Mouse (Mus musculus) forebrain, embryonic 14.5 days (tissue): Measurements from ENCODE around the gene Hbb-bt. TPM values are rescaled to one million over a fixed set of nuclear protein-coding genes. Genes with fewer than 3 reads are reported as not detected.
"Not testable (repeated sequence)": the region's sequence is repeated elsewhere in the genome, so short reads cannot be mapped to it uniquely, and the experiment has no call there.

Experiments
- ATAC-seq: fragments of 200-750 bp; cut with Nextera tagmentation; 2 replicates; pipeline ENCODE4 v1.8.0; 2017; ENCODE audit warnings: mild to moderate bottlenecking, moderate library complexity
- DNase-seq: peaks from one replicate; pipeline ENCODE4 v3.0.0-alpha.2; 2015; ENCODE audit warnings: low spot score
- H3K27ac ChIP-seq: fragments of 300-500 bp; sonication (generic); 2 replicates; pipeline ENCODE4 v1.5.1; 2014; ENCODE audit warnings: low read depth, mild to moderate bottlenecking, control low read depth, low read length, moderate library complexity
- H3K27me3 ChIP-seq: fragments of 300-500 bp; sonication (generic); replicated peaks from 2 replicates; pipeline ENCODE4 v1.6.1; 2014; ENCODE audit warnings: low read length, control low read depth, mixed read lengths; ENCODE audit not compliant: control insufficient read depth, insufficient read depth
- H3K36me3 ChIP-seq: fragments of 300-500 bp; sonication (generic); 2 replicates; pipeline ENCODE4 v1.6.1; 2014; ENCODE audit warnings: low read length, control low read depth; ENCODE audit not compliant: control insufficient read depth, insufficient read depth
- H3K4me1 ChIP-seq: fragments of 300-500 bp; sonication (generic); 2 replicates; pipeline ENCODE4 v1.6.1; 2014; ENCODE audit warnings: antibody characterized with exemption, low read length, control low read depth; ENCODE audit not compliant: control insufficient read depth, insufficient read depth
- H3K4me2 ChIP-seq: fragments of 300-500 bp; sonication (generic); 2 replicates; pipeline ENCODE4 v1.6.1; 2014; ENCODE audit warnings: mild to moderate bottlenecking, control low read depth, low read length
- H3K4me3 ChIP-seq: fragments of 300-500 bp; sonication (generic); 2 replicates; pipeline ENCODE4 v1.5.1; 2014; ENCODE audit warnings: low read depth, low read length, control low read depth
- H3K9ac ChIP-seq: fragments of 300-500 bp; sonication (generic); 2 replicates; pipeline ENCODE4 v1.6.1; 2014; ENCODE audit warnings: mild to moderate bottlenecking, low read length, control low read depth, moderate library complexity
- H3K9me3 ChIP-seq: fragments of 300-500 bp; sonication (generic); replicated peaks from 2 replicates; pipeline ENCODE4 v1.6.1; 2016; ENCODE audit warnings: low read length, control low read depth, mixed read lengths; ENCODE audit not compliant: control insufficient read depth
- WGBS: fragments of 180-500 bp; shearing (Covaris S2); extraction: QIAGEN DNeasy Blood & Tissue Kit; methylation state at CpG from one replicate; pipeline ENCODE4 v1.1.7; 2014; 5-methylcytosine and 5-hydroxymethylcytosine counted together
- polyA plus RNA-seq: library from polyadenylated mRNA; unstranded; fragments of >200 nt; fragmentation: Nextera tagmentation; extraction: Ambion mirVana; gene quantifications from 2 replicates; pipeline ENCODE4 v1.2.1, GENCODE M21; 2014

Hbb-bt gene
- polyA plus RNA-seq, 1 experiment from 2014 or later = 1,580 TPM

GRCm38 (mm10) chr7:103777652-103778051, 36.1 kb downstream of the Hbb-bt start:
- not testable (repeated sequence) for H3K9me3 ChIP-seq, H3K27ac ChIP-seq, H3K9ac ChIP-seq, DNase-seq, H3K27me3 ChIP-seq, H3K4me1 ChIP-seq, H3K4me2 ChIP-seq, H3K4me3 ChIP-seq, H3K36me3 ChIP-seq, ATAC-seq
- 88% methylated on average over 3 of the region's 4 CpGs for WGBS

- H3K4me2 ChIP-seq = no peak within 1 kb of the TSS
- H3K4me3 ChIP-seq = no peak within 1 kb of the TSS
- no peaks in the 10 kb centered on the region for H3K36me3 ChIP-seq
- H3K9me3 ChIP-seq = no peaks in the 10 kb centered on the region
- H3K27ac ChIP-seq = no peak within 1 kb of the TSS
- WGBS = 78% methylated on average over 2 of the region's 2 CpGs
- no peaks in the 10 kb centered on the region for H3K4me1 ChIP-seq
- H3K27me3 ChIP-seq = no peaks in the 10 kb centered on the region
- no peak for DNase-seq
- ATAC-seq = no peak
- H3K9ac ChIP-seq = no peak within 1 kb of the TSS
Measured at GRCm38 (mm10) chr7:103771494-103771893, 42.3 kb downstream of the Hbb-bt start, which contains the start of gene Olfr69. Gene Olfr69 (minus strand): TSS chr7:103771594.

- not testable (repeated sequence) for H3K9ac ChIP-seq, H3K9me3 ChIP-seq, DNase-seq, H3K4me2 ChIP-seq, ATAC-seq, H3K27ac ChIP-seq, H3K4me3 ChIP-seq, H3K36me3 ChIP-seq, H3K27me3 ChIP-seq, H3K4me1 ChIP-seq
- 97% methylated on average over 6 of the region's 6 CpGs for WGBS
Measured at GRCm38 (mm10) chr7:103767687-103768086, 46.1 kb downstream of the Hbb-bt start.

Other genes starting within 250 kb of the Hbb-bt start
- gene Olfr616, start 244.9 kb downstream of the Hbb-bt start, polyA plus RNA-seq = not detected in 2 replicates
- not detected in 2 replicates for gene Olfr617, start 240.9 kb downstream of the Hbb-bt start, polyA plus RNA-seq
- not detected in 2 replicates for gene Olfr618, start 223.9 kb downstream of the Hbb-bt start, polyA plus RNA-seq
- gene Olfr619, start 213.4 kb downstream of the Hbb-bt start, polyA plus RNA-seq = not detected in 2 replicates
- gene Olfr620, start 201.5 kb downstream of the Hbb-bt start, polyA plus RNA-seq = not detected in 2 replicates
- not detected in 2 replicates for gene Olfr622, start 171.3 kb downstream of the Hbb-bt start, polyA plus RNA-seq
- gene Olfr623, start 150.3 kb downstream of the Hbb-bt start, polyA plus RNA-seq = not detected in 2 replicates
- not detected in 2 replicates for gene Olfr624, start 142.8 kb downstream of the Hbb-bt start, polyA plus RNA-seq
- not detected in 2 replicates for gene Olfr625-ps1, start 131.3 kb downstream of the Hbb-bt start, polyA plus RNA-seq
- not detected in 2 replicates for gene Olfr243, start 99.3 kb downstream of the Hbb-bt start, polyA plus RNA-seq
- gene Olfr628, start 83.6 kb downstream of the Hbb-bt start, polyA plus RNA-seq = not detected in 2 replicates
- not detected in 2 replicates for gene Olfr629, start 69.1 kb downstream of the Hbb-bt start, polyA plus RNA-seq
- not detected in 2 replicates for gene Olfr630, start 56.7 kb downstream of the Hbb-bt start, polyA plus RNA-seq
- not detected in 2 replicates for gene Olfr69, start 42.4 kb downstream of the Hbb-bt start, polyA plus RNA-seq
- gene Olfr68, start 34.3 kb downstream of the Hbb-bt start, polyA plus RNA-seq = not detected in 2 replicates
- gene Olfr67, start 22.2 kb downstream of the Hbb-bt start, polyA plus RNA-seq = not detected in 2 replicates
- gene Hbb-bs, start 14.1 kb upstream of the Hbb-bt start, polyA plus RNA-seq = 3,810 and 4,891 TPM in 2 replicates
- not detected in 2 replicates for gene Hbb-bh2, start 26.5 kb upstream of the Hbb-bt start, polyA plus RNA-seq
- 0.90 and 2.5 TPM in 2 replicates for gene Hbb-bh1, start 29.2 kb upstream of the Hbb-bt start, polyA plus RNA-seq
- gene Hbb-y, start 39.2 kb upstream of the Hbb-bt start, polyA plus RNA-seq = 152 and 669 TPM in 2 replicates
- gene Olfr66, start 72.3 kb upstream of the Hbb-bt start, polyA plus RNA-seq = not detected in 2 replicates
- gene Olfr64, start 80.5 kb upstream of the Hbb-bt start, polyA plus RNA-seq = not detected in 2 replicates
- not detected in 2 replicates for gene Olfr65, start 89.5 kb upstream of the Hbb-bt start, polyA plus RNA-seq
- not detected in 2 replicates for gene Olfr631, start 114.8 kb upstream of the Hbb-bt start, polyA plus RNA-seq
- gene Olfr632, start 120.4 kb upstream of the Hbb-bt start, polyA plus RNA-seq = not detected in 2 replicates
- not detected in 2 replicates for gene Olfr633, start 130.4 kb upstream of the Hbb-bt start, polyA plus RNA-seq
- not detected in 2 replicates for gene Olfr635, start 157.2 kb upstream of the Hbb-bt start, polyA plus RNA-seq
- gene Olfr638, start 184.8 kb upstream of the Hbb-bt start, polyA plus RNA-seq = not detected in 2 replicates
- gene Olfr639, start 203.3 kb upstream of the Hbb-bt start, polyA plus RNA-seq = not detected in 2 replicates
- not detected in 2 replicates for gene Olfr640, start 211.6 kb upstream of the Hbb-bt start, polyA plus RNA-seq
- not detected in 2 replicates for gene Olfr641, start 221.4 kb upstream of the Hbb-bt start, polyA plus RNA-seq
- not detected in 2 replicates for gene Olfr642, start 238.7 kb upstream of the Hbb-bt start, polyA plus RNA-seq
- not detected in 2 replicates for gene 4930516K23Rik, start 247.4 kb upstream of the Hbb-bt start, polyA plus RNA-seq